Mouse (Mus musculus) MEL (cell line): ENCODE data around the gene Krt31. TPM values are rescaled to one million over a fixed set of nuclear protein-coding genes. Genes with fewer than 3 reads are reported as not detected.

Experiments
- DNase-seq: peaks from one replicate; pipeline ENCODE4 v3.0.0; 2011; ENCODE audit warnings: low read depth, low spot score
- H3K27ac ChIP-seq: 2 replicates; pipeline ENCODE4 v1.5.1; 2012; ENCODE audit warnings: low read depth, mild to moderate bottlenecking, control low read depth, low read length, moderate library complexity; ENCODE audit not compliant: control insufficient read depth
- H3K27me3 ChIP-seq, 2 experiments: fragments of 150-350 bp in 1 of 2; sonication (generic) in 1 of 2; 2 replicates each; pipeline ENCODE4 v1.6.1; 2012; ENCODE audit warnings: low read length in 2 of 2, mild to moderate bottlenecking in 2 of 2, improper control_type of control experiment in 1 of 2, moderate library complexity in 1 of 2; ENCODE audit not compliant: insufficient read depth in 2 of 2, control insufficient read depth in 1 of 2
- H3K36me3 ChIP-seq, 2 experiments: 2 replicates each; pipeline ENCODE4 v1.6.1; 2012 to 2014; ENCODE audit warnings: low read length in 2 of 2, improper control_type of control experiment in 1 of 2, inconsistent platforms in 1 of 2, mild to moderate bottlenecking in 1 of 2; ENCODE audit not compliant: insufficient read depth in 2 of 2, control insufficient read depth in 1 of 2
- H3K4me1 ChIP-seq, 2 experiments: fragments of 150-350 bp in 1 of 2; sonication (generic) in 1 of 2; 2 replicates each; pipeline ENCODE4 v1.6.1; 2012; ENCODE audit warnings: low read length in 2 of 2, improper control_type of control experiment in 1 of 2, mild to moderate bottlenecking in 1 of 2; ENCODE audit not compliant: insufficient read depth in 2 of 2, control insufficient read depth in 1 of 2
- H3K4me3 ChIP-seq, 2 experiments: fragments of 150-350 bp in 1 of 2; sonication (generic) in 1 of 2; 2 replicates each; pipeline ENCODE4 v1.5.1; 2012; ENCODE audit warnings: low read depth in 2 of 2, low read length in 2 of 2, mild to moderate bottlenecking in 2 of 2, moderate library complexity in 2 of 2, control low read depth in 1 of 2, improper control_type of control experiment in 1 of 2; ENCODE audit not compliant: control insufficient read depth in 1 of 2, insufficient read depth in 1 of 2
- H3K79me2 ChIP-seq: 2 replicates; pipeline ENCODE4 v1.6.1; 2012; ENCODE audit warnings: mild to moderate bottlenecking, low read length, moderate library complexity; ENCODE audit not compliant: control insufficient read depth, poor library complexity, insufficient read depth
- H3K9ac ChIP-seq: 2 replicates; pipeline ENCODE4 v1.6.1; 2012; ENCODE audit warnings: low read depth, mild to moderate bottlenecking, control low read depth, low read length, moderate library complexity; ENCODE audit not compliant: control insufficient read depth, poor library complexity, severe bottlenecking
- H3K9me3 ChIP-seq: fragments of 150-350 bp; sonication (generic); replicated peaks from 2 replicates; pipeline ENCODE4 v1.6.1; 2012; ENCODE audit warnings: mild to moderate bottlenecking, low read length, improper control_type of control experiment, moderate library complexity; ENCODE audit not compliant: insufficient read depth
- BHLHE40 ChIP-seq: IDR thresholded peaks from 2 replicates; pipeline ENCODE4 v1.6.1; 2012; ENCODE audit warnings: low read depth, mild to moderate bottlenecking, inconsistent platforms, low read length, improper control_type of control experiment, borderline replicate concordance
- CTCF ChIP-seq, 3 experiments: IDR thresholded peaks in 2 of 3; conservative IDR thresholded peaks in 1 of 3; 2 replicates each; pipeline ENCODE4 v1.5.1; 2011 to 2012; ENCODE audit warnings: low read length in 3 of 3, low read depth in 2 of 3, mild to moderate bottlenecking in 2 of 3, improper control_type of control experiment in 1 of 3, inconsistent platforms in 1 of 3, mixed read lengths in 1 of 3, moderate library complexity in 1 of 3; ENCODE audit not compliant: control insufficient read depth in 1 of 3, insufficient read depth in 1 of 3, poor library complexity in 1 of 3, severe bottlenecking in 1 of 3
- E2F4 ChIP-seq: IDR thresholded peaks from 2 replicates; pipeline ENCODE4 v1.6.1; 2011; ENCODE audit warnings: low read depth, low read length, improper control_type of control experiment, borderline replicate concordance
- ELF1 ChIP-seq: IDR thresholded peaks from 2 replicates; pipeline ENCODE4 v1.6.1; 2014; ENCODE audit warnings: low read depth, mild to moderate bottlenecking, inconsistent platforms, low read length, improper control_type of control experiment, moderate library complexity
- EP300 ChIP-seq, 2 experiments: IDR thresholded peaks; 2 replicates each; pipeline ENCODE4 v1.6.1; 2011; ENCODE audit warnings: improper control_type of control experiment in 2 of 2, low read length in 2 of 2, low read depth in 1 of 2, mild to moderate bottlenecking in 1 of 2
- GABPA ChIP-seq: IDR thresholded peaks from 2 replicates; pipeline ENCODE4 v1.6.1; 2012; ENCODE audit warnings: low read depth, mild to moderate bottlenecking, inconsistent platforms, low read length, improper control_type of control experiment, moderate library complexity
- GATA1 ChIP-seq: IDR thresholded peaks from 2 replicates; pipeline ENCODE4 v1.6.1; 2011; ENCODE audit warnings: low read depth, low read length, improper control_type of control experiment
- HCFC1 ChIP-seq: IDR thresholded peaks from 2 replicates; pipeline ENCODE4 v1.6.1; 2012; ENCODE audit warnings: low read depth, mild to moderate bottlenecking, inconsistent platforms, low read length, improper control_type of control experiment, moderate library complexity
- MAFK ChIP-seq: IDR thresholded peaks from 2 replicates; pipeline ENCODE4 v1.6.1; 2011; ENCODE audit warnings: low read depth, mild to moderate bottlenecking, low read length, improper control_type of control experiment, borderline replicate concordance
- MAX ChIP-seq: IDR thresholded peaks from 2 replicates; pipeline ENCODE4 v1.6.1; 2011; ENCODE audit warnings: low read length, improper control_type of control experiment
- MEF2A ChIP-seq: IDR thresholded peaks from 2 replicates; pipeline ENCODE4 v1.6.1; 2014; ENCODE audit warnings: low read depth, mild to moderate bottlenecking, inconsistent platforms, low read length, improper control_type of control experiment; ENCODE audit not compliant: poor library complexity, insufficient replicate concordance, severe bottlenecking; ENCODE audit errors: extremely low read depth
- MXI1 ChIP-seq: IDR thresholded peaks from 2 replicates; pipeline ENCODE4 v1.6.1; 2011; ENCODE audit warnings: mild to moderate bottlenecking, low read depth, low read length, improper control_type of control experiment
- MYB ChIP-seq: IDR thresholded peaks from 2 replicates; pipeline ENCODE4 v1.6.1; 2011; ENCODE audit warnings: mild to moderate bottlenecking, low read depth, low read length, improper control_type of control experiment
- NELFE ChIP-seq: IDR thresholded peaks from 2 replicates; pipeline ENCODE4 v1.6.1; 2011; ENCODE audit warnings: low read depth, low read length, improper control_type of control experiment
- NRF1 ChIP-seq: IDR thresholded peaks from 2 replicates; pipeline ENCODE4 v1.6.1; 2014; ENCODE audit warnings: low read depth, mild to moderate bottlenecking, inconsistent platforms, low read length, improper control_type of control experiment, moderate library complexity; ENCODE audit not compliant: poor library complexity, insufficient read depth, severe bottlenecking
- POLR2A ChIP-seq, 2 experiments: IDR thresholded peaks; 2 replicates each; pipeline ENCODE4 v1.6.1; 2011 to 2012; ENCODE audit warnings: low read length in 2 of 2, mild to moderate bottlenecking in 2 of 2, control low read depth in 1 of 2, improper control_type of control experiment in 1 of 2, low read depth in 1 of 2, moderate library complexity in 1 of 2; ENCODE audit not compliant: control insufficient read depth in 1 of 2, insufficient read depth in 1 of 2, poor library complexity in 1 of 2
- POLR2AphosphoS5 ChIP-seq: IDR thresholded peaks from 2 replicates; pipeline ENCODE4 v1.6.1; 2012; ENCODE audit warnings: low read depth, borderline replicate concordance, mild to moderate bottlenecking, inconsistent platforms, low read length, moderate library complexity, mixed read lengths
- RAD21 ChIP-seq: IDR thresholded peaks from 2 replicates; pipeline ENCODE4 v1.6.1; 2011; ENCODE audit warnings: mild to moderate bottlenecking, low read depth, low read length, improper control_type of control experiment
- SMC3 ChIP-seq: IDR thresholded peaks from 2 replicates; pipeline ENCODE4 v1.6.1; 2011; ENCODE audit warnings: low read depth, low read length, improper control_type of control experiment
- TAL1 ChIP-seq: IDR thresholded peaks from 2 replicates; pipeline ENCODE4 v1.6.1; 2012; ENCODE audit warnings: mild to moderate bottlenecking, inconsistent platforms, low read length, moderate library complexity, mixed read lengths
- TBP ChIP-seq: IDR thresholded peaks from 2 replicates; pipeline ENCODE4 v1.8.0; 2011; ENCODE audit warnings: low read depth, low read length, improper control_type of control experiment
- TCF12 ChIP-seq: IDR thresholded peaks from 2 replicates; pipeline ENCODE4 v1.6.1; 2014; ENCODE audit warnings: low read depth, mild to moderate bottlenecking, inconsistent platforms, low read length, improper control_type of control experiment, moderate library complexity
- UBTF ChIP-seq: IDR thresholded peaks from 2 replicates; pipeline ENCODE4 v1.6.1; 2012; ENCODE audit warnings: low read depth, mild to moderate bottlenecking, inconsistent platforms, low read length, improper control_type of control experiment, moderate library complexity, borderline replicate concordance; ENCODE audit not compliant: insufficient read depth
- USF1 ChIP-seq: IDR thresholded peaks from 2 replicates; pipeline ENCODE4 v1.6.1; 2014; ENCODE audit warnings: low read depth, mild to moderate bottlenecking, inconsistent platforms, low read length, improper control_type of control experiment, moderate library complexity
- USF2 ChIP-seq, 2 experiments: IDR thresholded peaks; 2 replicates each; pipeline ENCODE4 v1.6.1; 2011 to 2012; ENCODE audit warnings: improper control_type of control experiment in 2 of 2, low read length in 2 of 2, borderline replicate concordance in 1 of 2, inconsistent platforms in 1 of 2, low read depth in 1 of 2, mild to moderate bottlenecking in 1 of 2; ENCODE audit not compliant: insufficient read depth in 1 of 2
- ZC3H11A ChIP-seq: IDR thresholded peaks from 2 replicates; pipeline ENCODE4 v1.6.1; 2012; ENCODE audit warnings: low read depth, mild to moderate bottlenecking, inconsistent platforms, low read length, improper control_type of control experiment
- ZMIZ1 ChIP-seq: IDR thresholded peaks from 2 replicates; pipeline ENCODE4 v1.6.1; 2012; ENCODE audit warnings: low read depth, mild to moderate bottlenecking, inconsistent platforms, low read length, improper control_type of control experiment, moderate library complexity
- ZNF384 ChIP-seq: IDR thresholded peaks from 2 replicates; pipeline ENCODE4 v1.6.1; 2012; ENCODE audit warnings: low read depth, mild to moderate bottlenecking, inconsistent platforms, low read length, improper control_type of control experiment
- polyA plus RNA-seq, 2 experiments: library from polyadenylated mRNA; stranded (reverse) in 1 of 2; unstranded in 1 of 2; fragments of >175 nt in 1 of 2; fragments of >200 nt in 1 of 2; gene quantifications; 2 replicates each; pipeline versions ENCODE4 v1.2.1 to v1.2.4; 2012; ENCODE audit warnings: low replicate concordance in 2 of 2, low read depth in 1 of 2; ENCODE audit not compliant: insufficient read length in 2 of 2, insufficient read depth in 1 of 2, missing spikeins in 1 of 2
- total RNA-seq: library from RNA; depleted of rRNA; stranded (reverse); fragments of 300-350 nt; gene quantifications from 2 replicates; pipeline ENCODE4 v1.2.3, GENCODE M21; 2012

The Krt31 gene
- total and polyA plus RNA-seq, 3 experiments, result not detected

DNA sequence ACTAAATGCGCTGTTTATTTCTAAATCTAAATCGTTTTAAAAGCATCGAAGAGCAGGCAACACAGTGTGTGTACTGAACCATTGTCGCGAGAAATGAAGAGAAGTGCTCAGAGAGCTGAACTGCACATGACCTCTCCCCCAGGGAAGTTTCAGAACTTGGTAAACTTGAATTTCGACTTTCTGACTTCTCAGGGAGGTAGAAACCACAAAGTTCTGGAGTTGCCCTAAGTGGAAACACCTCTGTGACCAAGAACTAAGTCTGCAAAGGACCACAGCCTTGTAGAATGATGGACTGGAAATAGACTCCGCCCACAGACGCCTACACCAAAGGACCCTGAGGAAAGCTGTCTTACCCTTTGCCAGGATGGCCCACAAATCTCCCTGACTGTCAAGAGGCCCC lies 44.4 kb downstream of the Krt31 start:
- Histone ChIP-seq H3K27me3 (no peaks in the 10 kb centered on the region), H3K9me3 (no peaks in the 10 kb centered on the region), H3K4me3 (no peak overlapping the region), H3K79me2 (no peaks in the 10 kb centered on the region)
- TF ChIP-seq MAX, result no peak
- TF ChIP-seq GATA1, result no peak
- TF ChIP-seq USF1, result no peak
- no peak for TF ChIP-seq TBP
- TF ChIP-seq UBTF, result no peak
- TF ChIP-seq HCFC1, result no peak
- TF ChIP-seq, all 39 proteins: peak for 0
- H3K4me1 ChIP-seq, result no peaks in the 10 kb centered on the region
- H3K36me3 ChIP-seq, result no peaks in the 10 kb centered on the region
- H3K9ac ChIP-seq, result no peak overlapping the region
- H3K27ac ChIP-seq, result no peak overlapping the region
- DNase-seq, result no peak

DNA sequence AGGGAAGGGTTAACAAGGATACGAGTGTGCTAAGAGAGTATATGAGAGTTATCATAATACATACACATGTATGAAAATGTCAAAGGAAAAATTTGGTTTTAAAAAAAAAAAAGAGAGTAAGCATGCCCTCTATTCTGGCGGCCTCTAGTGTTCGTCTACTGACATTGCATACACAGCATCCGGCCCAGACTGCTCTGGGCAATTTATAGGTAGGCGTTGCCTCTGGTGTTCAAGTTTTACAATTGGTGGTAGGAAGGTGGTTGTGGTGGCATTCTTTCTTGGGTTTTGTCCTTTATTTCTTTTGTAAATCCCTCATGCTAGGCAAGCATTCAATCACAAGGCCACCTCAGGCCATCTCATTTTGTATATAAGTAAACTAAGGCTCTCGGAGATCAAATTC lies 45.5 kb downstream of the Krt31 start:
- no peak overlapping the region for H3K4me3 ChIP-seq
- H3K36me3 ChIP-seq, result no peaks in the 10 kb centered on the region
- no peaks in the 10 kb centered on the region for H3K9me3 ChIP-seq
- H3K4me1 ChIP-seq, result no peaks in the 10 kb centered on the region
- H3K27ac ChIP-seq, result no peak overlapping the region
- peak; percentile 56 for DNase-seq
- H3K27me3 ChIP-seq, result no peaks in the 10 kb centered on the region
- H3K79me2 ChIP-seq, result no peaks in the 10 kb centered on the region
- H3K9ac ChIP-seq, result no peak overlapping the region
- no peak for TF ChIP-seq E2F4
- TF ChIP-seq MAFK, result no peak
- TF ChIP-seq TAL1, result no peak
- TF ChIP-seq GABPA, result no peak
- no peak for TF ChIP-seq USF2 (IDR thresholded peaks at IDR 0.05; ENCODE audit: borderline replicate concordance in 1 of 2, insufficient read depth in 1 of 2, low read depth in 1 of 2, low read length in 2 of 2)
- TF ChIP-seq ZC3H11A, result peak; percentile 47
- peak; percentile 74 for TF ChIP-seq RAD21
- no peak for TF ChIP-seq POLR2A (IDR thresholded peaks at IDR 0.05; ENCODE audit: control insufficient read depth in 1 of 2, insufficient read depth in 1 of 2, low read depth in 1 of 2, low read length in 2 of 2, poor library complexity in 1 of 2)
- no peak for TF ChIP-seq NELFE
- TF ChIP-seq ZNF384, result peak; percentile 97
- no peak for TF ChIP-seq ZMIZ1
- no peak for TF ChIP-seq MAX
- no peak for TF ChIP-seq GATA1
- TF ChIP-seq POLR2AphosphoS5, result no peak
- no peak for TF ChIP-seq UBTF
- no peak for TF ChIP-seq TCF12
- TF ChIP-seq USF1, result no peak
- no peak for TF ChIP-seq ELF1
- no peak for TF ChIP-seq EP300 (IDR thresholded peaks at IDR 0.05; ENCODE audit: low read depth in 1 of 2, low read length in 2 of 2)
- no peak for TF ChIP-seq BHLHE40
- TF ChIP-seq NRF1, result no peak
- TF ChIP-seq MYB, result no peak
- TF ChIP-seq MEF2A, result no peak
- TF ChIP-seq MXI1, result no peak
- TF ChIP-seq SMC3, result peak; percentile 73
- TF ChIP-seq CTCF (IDR thresholded peaks at IDR 0.05 in 2 of 3, conservative IDR thresholded peaks at IDR 0.05 in 1 of 3; ENCODE audit: control insufficient read depth in 1 of 3, insufficient read depth in 1 of 3, low read depth in 2 of 3, low read length in 3 of 3, poor library complexity in 1 of 3, severe bottlenecking in 1 of 3), result peak; percentile 71 to 81 (median 76)
- TF ChIP-seq HCFC1, result no peak
